Mouse (Mus musculus): ENCODE data around the gene Olfr1102.

DNA sequence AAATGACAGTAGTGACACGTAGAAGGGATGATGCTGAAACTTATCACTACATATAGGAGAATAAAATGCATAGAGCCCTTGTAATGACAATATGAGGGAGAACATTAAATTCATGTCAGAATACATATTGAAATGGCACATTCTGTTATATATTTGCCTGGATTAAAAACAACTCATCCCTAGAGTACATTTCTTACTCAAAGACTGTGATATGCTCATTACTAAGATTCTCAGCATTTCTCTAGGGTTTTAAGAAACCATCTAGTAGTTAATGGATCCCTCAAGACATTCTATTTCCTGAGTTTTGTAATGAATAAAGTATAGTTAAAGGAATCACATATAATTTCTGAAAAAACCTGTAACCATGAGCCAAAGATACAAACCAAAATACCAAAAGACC, 54.0 kb downstream of the Olfr1102 start, which contains the start of gene Olfr1106:
- TF ChIP-seq CTCF (IDR thresholded peaks at IDR 0.05; ENCODE audit: borderline replicate concordance, control insufficient read depth, extremely low read depth, insufficient read depth, low read length, poor library complexity) (no peak), POLR2A (IDR thresholded peaks at IDR 0.05; ENCODE audit: control insufficient read depth, extremely low read depth, insufficient read depth, low read length, poor library complexity) (no peak)
